Comparison of ENCODE assay signal across 8 mouse cellular contexts in genomic region chr4:138377526-138377925, GRCm38 (mm10). TPM values are rescaled to one million over a fixed set of nuclear protein-coding genes. Genes with fewer than 3 reads are reported as not detected.
A peak's percentile ranks its signal among the peaks of the same experiment; 100 is the strongest.
DNase-seq lines count a peak whose midpoint lies in the region; ATAC-seq lines count a peak whose summit lies in the region.

No protein-coding gene starts in this region.

- 0 out of 2 replicates have a peak, but pooled peaks cover 8% of the 10 kb centered on the region for H3K27me3 ChIP-seq in kidney, embryonic 14.5 days (ENCODE audit: control insufficient read depth, insufficient read depth, low read length)

- no peak for ATAC-seq in kidney, embryonic 14.5 days (ENCODE audit: low FRiP score, low TSS enrichment)

- no peaks in the 10 kb centered on the region for H3K9me3 ChIP-seq in kidney, embryonic 14.5 days (ENCODE audit: control insufficient read depth, low read length)

- WGBS in kidney, embryonic 14.5 days = 57% methylated on average over 6 of the region's 6 CpGs

- no peaks in the 10 kb centered on the region for H3K36me3 ChIP-seq in kidney, embryonic 14.5 days (ENCODE audit: control insufficient read depth, insufficient read depth, low read length)

- H3K4me1 ChIP-seq in kidney, embryonic 14.5 days (ENCODE audit: control insufficient read depth, insufficient read depth, low read length) = 0 out of 2 replicates have a peak, but pooled peaks cover 3% of the 10 kb centered on the region

- H3K27ac ChIP-seq in kidney, embryonic 14.5 days (ENCODE audit: low read depth, low read length) = no peak overlapping the region

- DNase-seq in kidney, adult 18-20 months = peak; percentile 62
- DNase-seq in ES-CJ7 (ENCODE audit: low read depth, low spot score) = peak; percentile 65
- peak; percentile 64 for DNase-seq in adipocyte (ENCODE audit: low spot score)
- DNase-seq in kidney, postnatal 36 days = peak; percentile 71 to 82
- no peak for DNase-seq in spleen, adult 18-20 months
- DNase-seq in thymus, postnatal 10 days (ENCODE audit: low spot score in 2 of 2) = no peak
- DNase-seq in thymus, adult 18-20 months = no peak

- H3K9ac ChIP-seq in kidney, embryonic 14.5 days (ENCODE audit: low read depth, low read length) = no peak overlapping the region

- H3K4me2 ChIP-seq in kidney, embryonic 14.5 days (replicated peaks; ENCODE audit: low read depth, low read length) = no peak overlapping the region

- no peak overlapping the region for H3K4me3 ChIP-seq in kidney, embryonic 14.5 days (ENCODE audit: low read length)

RNA-seq across cellular contexts. Expression of gene Cda, which starts 9.7 kb away (rescaled TPM):
- 21.7 TPM in 2 replicates for polyA plus RNA-seq in kidney, embryonic 14.5 days (2014; fragmentation: Nextera tagmentation; extraction: Ambion mirVana)

RNA-seq across cellular contexts. Expression of gene Fam43b, which starts 18.8 kb away (rescaled TPM):
- polyA plus RNA-seq in kidney, embryonic 14.5 days (2014; fragmentation: Nextera tagmentation; extraction: Ambion mirVana) = not detected in 2 replicates

RNA-seq across cellular contexts. Expression of gene Pink1, which starts 51.4 kb away (rescaled TPM):
- 25.7 and 27.1 TPM in 2 replicates for polyA plus RNA-seq in kidney, embryonic 14.5 days (2014; fragmentation: Nextera tagmentation; extraction: Ambion mirVana)

RNA-seq across cellular contexts. Expression of gene Mul1, which starts 56.9 kb away (rescaled TPM):
- 16.7 and 16.9 TPM in 2 replicates for polyA plus RNA-seq in kidney, embryonic 14.5 days (2014; fragmentation: Nextera tagmentation; extraction: Ambion mirVana)

Comparison
In these comparisons a context has a peak if more than half of its experiments do, and no peak if none do; other contexts are left out.
1. DNase-seq: peak in kidney, adult 18-20 months (single experiment), ES-CJ7 (single experiment), adipocyte (single experiment) and kidney, postnatal 36 days (2 of 2); none in spleen, adult 18-20 months (0 of 2), thymus, postnatal 10 days (0 of 2) and thymus, adult 18-20 months (0 of 2).